Mouse (Mus musculus) heart, embryonic 15.5 days (tissue): ENCODE results near the gene Fam185a. TPM values are rescaled to one million over a fixed set of nuclear protein-coding genes. Genes with fewer than 3 reads are reported as not detected.
A peak's percentile ranks its signal among the peaks of the same experiment; 100 is the strongest.

Experiments
- ATAC-seq: fragments of 200-750 bp; cut with Nextera tagmentation; replicated peaks from 2 replicates; pipeline ENCODE4 v1.8.0; 2017; ENCODE audit warnings: low read depth, moderate TSS enrichment; ENCODE audit not compliant: insufficient number of reproducible peaks, insufficient read depth, low FRiP score
- H3K27ac ChIP-seq: fragments of 300-500 bp; sonication (generic); 2 replicates; pipeline ENCODE4 v1.5.1; 2015; ENCODE audit warnings: mild to moderate bottlenecking, inconsistent platforms
- H3K27me3 ChIP-seq: fragments of 300-500 bp; sonication (generic); 2 replicates; pipeline ENCODE4 v1.6.1; 2015; ENCODE audit warnings: inconsistent platforms
- H3K36me3 ChIP-seq: fragments of 300-500 bp; sonication (generic); 2 replicates; pipeline ENCODE4 v1.6.1; 2015; ENCODE audit warnings: mild to moderate bottlenecking, inconsistent platforms
- H3K4me1 ChIP-seq: fragments of 300-500 bp; sonication (generic); replicated peaks from 2 replicates; pipeline ENCODE4 v1.6.1; 2015; ENCODE audit warnings: inconsistent platforms
- H3K4me2 ChIP-seq: fragments of 300-500 bp; sonication (generic); 2 replicates; pipeline ENCODE4 v1.6.1; 2015; ENCODE audit warnings: inconsistent platforms, mild to moderate bottlenecking, moderate library complexity
- H3K4me3 ChIP-seq: fragments of 300-500 bp; sonication (generic); 2 replicates; pipeline ENCODE4 v1.5.1; 2015; ENCODE audit warnings: mild to moderate bottlenecking, inconsistent platforms
- H3K9ac ChIP-seq: fragments of 300-500 bp; sonication (generic); 2 replicates; pipeline ENCODE4 v1.6.1; 2015; ENCODE audit warnings: mild to moderate bottlenecking, inconsistent platforms
- H3K9me3 ChIP-seq: fragments of 300-500 bp; sonication (generic); replicated peaks from 2 replicates; pipeline ENCODE4 v1.6.1; 2016; ENCODE audit warnings: inconsistent platforms
- WGBS: fragments of 180-500 bp; shearing (Covaris S2); methylation state at CpG from one replicate; pipeline ENCODE4 v1.1.7; 2015; ENCODE audit warnings: mixed read lengths; 5-methylcytosine and 5-hydroxymethylcytosine counted together
- polyA plus RNA-seq: library from polyadenylated mRNA; unstranded; fragments of >200 nt; fragmentation: Nextera tagmentation; extraction: Ambion mirVana; gene quantifications from 2 replicates; pipeline ENCODE4 v1.2.1, GENCODE M21; 2015

The Fam185a gene
- polyA plus RNA-seq, 1 experiment from 2014 or later, result 8.5 TPM

DNA sequence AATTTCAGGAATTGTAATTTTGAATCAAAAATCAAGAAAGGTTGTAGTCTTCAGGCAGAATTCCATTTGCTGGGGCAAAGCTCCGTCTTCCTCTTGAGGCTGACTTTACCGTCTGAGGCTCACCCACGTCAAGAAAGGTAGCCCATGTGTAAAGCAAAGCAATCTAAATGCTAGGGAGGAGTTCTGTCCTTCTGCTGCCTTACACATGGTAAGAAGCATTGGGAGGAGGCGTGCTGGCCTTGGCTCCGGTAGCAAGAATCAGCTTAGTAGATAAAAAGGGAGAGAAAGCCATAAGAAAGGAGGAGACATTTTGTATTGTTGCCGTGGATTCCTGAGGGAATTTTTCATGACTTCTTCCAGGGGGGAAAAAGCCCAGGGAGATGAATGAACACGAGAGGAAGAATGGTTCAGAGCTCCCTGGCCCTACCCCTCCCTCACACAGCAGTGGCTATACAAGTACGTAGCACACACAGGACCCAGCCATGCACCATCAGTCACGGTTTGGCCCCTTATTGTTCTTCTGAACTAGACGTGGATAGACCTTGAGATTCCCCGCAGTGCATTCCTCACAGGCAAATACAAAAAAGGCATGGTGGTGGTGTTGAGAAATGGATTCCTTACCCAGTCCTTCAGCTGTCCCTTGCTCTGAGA is 102.2 kb downstream of the Fam185a start:
- H3K4me3 ChIP-seq, result no peak overlapping the region
- peak overlapping the region; percentile 46 for H3K27ac ChIP-seq
- no peak overlapping the region for H3K4me2 ChIP-seq
- no peaks in the 10 kb centered on the region for H3K9me3 ChIP-seq
- no peak for ATAC-seq
- no peaks in the 10 kb centered on the region for H3K36me3 ChIP-seq
- no peaks in the 10 kb centered on the region for H3K27me3 ChIP-seq
- 0 out of 2 replicates have a peak, but pooled peaks cover 8% of the 10 kb centered on the region for H3K4me1 ChIP-seq
- WGBS, result 57% methylated on average over 11 of the region's 11 CpGs
- no peak overlapping the region for H3K9ac ChIP-seq

DNA sequence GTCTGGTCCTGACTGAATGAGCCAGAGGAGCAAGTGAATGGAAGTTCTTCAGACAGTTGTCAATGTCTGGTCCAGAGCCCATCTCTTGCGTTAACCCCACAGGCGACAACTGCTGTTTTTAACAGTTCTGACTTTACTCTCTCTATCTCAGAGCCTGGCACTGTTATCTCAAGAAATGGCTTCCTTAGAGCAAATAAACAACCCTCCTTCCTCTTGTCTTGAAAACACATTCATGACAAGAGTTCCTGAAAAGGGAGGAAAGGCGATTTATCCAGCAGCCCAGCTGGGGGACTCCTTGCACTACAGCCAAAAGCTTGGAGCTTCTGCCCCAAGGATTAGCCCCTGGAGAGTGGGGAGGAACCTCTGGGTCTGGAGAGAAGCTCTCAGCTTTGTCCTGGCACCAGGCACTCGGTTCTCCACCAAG is 102.7 kb downstream of the Fam185a start:
- Histone ChIP-seq H3K9ac (no peak overlapping the region), H3K36me3 (no peaks in the 10 kb centered on the region), H3K9me3 (no peaks in the 10 kb centered on the region), H3K27me3 (no peaks in the 10 kb centered on the region), H3K4me3 (no peak overlapping the region), H3K4me1 (0 out of 2 replicates have a peak, but pooled peaks cover 8% of the 10 kb centered on the region), H3K27ac (peak overlapping the region; percentile 46), H3K4me2 (no peak overlapping the region)
- 39% methylated on average over 4 of the region's 4 CpGs for WGBS
- ATAC-seq, result no peak

DNA sequence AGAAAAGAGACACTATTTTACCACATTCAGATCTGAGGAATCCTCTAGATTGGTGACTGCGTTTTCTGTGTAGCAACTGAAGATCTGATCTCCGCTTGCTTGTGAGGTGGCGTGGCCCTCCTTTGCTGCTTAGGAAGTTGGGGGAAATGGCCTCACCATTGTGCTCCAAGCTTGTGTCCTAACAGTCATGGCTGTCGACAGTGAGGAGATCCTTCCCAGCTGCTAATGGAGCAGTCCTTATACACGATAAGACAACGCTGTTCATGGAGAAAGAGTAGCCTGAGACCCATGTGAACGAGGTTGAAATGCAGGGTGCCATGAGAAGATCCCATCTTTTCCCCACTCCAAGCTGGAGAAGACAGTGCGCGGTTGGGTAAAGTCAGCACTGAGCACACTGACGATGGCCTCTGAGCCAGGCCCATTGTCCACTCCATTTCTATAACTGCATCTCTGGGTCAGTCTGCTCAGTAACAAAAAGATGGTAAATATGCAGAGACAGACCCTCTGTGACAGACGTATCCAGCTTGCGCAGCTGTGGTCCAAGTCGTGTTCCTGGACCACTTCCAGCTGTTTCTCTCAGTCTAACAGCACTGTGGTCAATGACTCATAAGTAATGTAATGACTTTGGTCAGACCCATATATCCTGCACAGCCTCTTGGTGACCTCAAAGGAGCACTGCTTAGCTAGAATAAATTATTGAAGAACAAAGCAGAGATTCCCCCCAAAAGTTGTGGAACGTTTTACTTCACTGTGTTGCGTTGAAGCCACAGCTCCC is 103.5 kb downstream of the Fam185a start:
- Histone ChIP-seq H3K4me2 (no peak overlapping the region), H3K9me3 (no peaks in the 10 kb centered on the region), H3K27me3 (no peaks in the 10 kb centered on the region), H3K27ac (peak overlapping the region; percentile 46), H3K9ac (no peak overlapping the region), H3K4me1 (0 out of 2 replicates have a peak, but pooled peaks cover 8% of the 10 kb centered on the region), H3K4me3 (no peak overlapping the region), H3K36me3 (no peaks in the 10 kb centered on the region)
- ATAC-seq, result peak; percentile 62
- WGBS, result 62% methylated on average over 15 of the region's 15 CpGs

DNA sequence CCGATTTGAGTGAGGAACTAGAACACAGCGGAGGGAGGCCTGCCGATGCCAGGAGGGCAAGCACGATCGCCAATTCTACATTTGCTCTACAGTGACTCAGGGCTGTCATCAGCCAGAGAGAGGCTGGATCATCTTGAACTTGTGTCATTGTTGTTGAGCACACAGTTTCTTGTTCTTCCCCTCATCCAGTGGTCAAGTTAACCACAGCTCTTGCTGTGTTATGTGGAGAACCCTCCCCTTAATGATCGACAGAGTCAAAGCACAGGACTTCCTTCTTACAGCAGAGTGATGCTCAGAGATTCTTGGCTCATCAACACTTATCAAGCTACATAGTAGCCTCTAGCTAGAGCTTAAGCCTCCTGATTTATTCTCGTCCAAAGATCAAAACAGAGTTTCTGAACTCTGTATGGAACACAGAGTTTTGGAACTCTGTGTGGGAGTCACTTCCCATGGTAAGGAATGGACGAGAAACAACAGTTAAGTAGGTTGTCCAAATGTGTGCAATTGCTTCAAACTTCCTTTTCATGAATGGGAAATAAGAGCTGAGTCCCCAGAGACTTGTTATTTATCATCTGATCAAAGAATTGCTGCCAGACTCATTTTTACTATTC is 104.5 kb downstream of the Fam185a start:
- Histone ChIP-seq H3K9me3 (no peaks in the 10 kb centered on the region), H3K9ac (no peak overlapping the region), H3K27ac (no peak overlapping the region), H3K27me3 (no peaks in the 10 kb centered on the region), H3K4me1 (0 out of 2 replicates have a peak, but pooled peaks cover 8% of the 10 kb centered on the region), H3K4me2 (no peak overlapping the region), H3K36me3 (no peaks in the 10 kb centered on the region), H3K4me3 (no peak overlapping the region)
- WGBS, result 77% methylated on average over 8 of the region's 8 CpGs
- no peak for ATAC-seq

Other genes starting within 250 kb of the Fam185a start
- gene Gsap, start 238.7 kb upstream of the Fam185a start, polyA plus RNA-seq, result 1.8 and 2.5 TPM in 2 replicates
- gene Fgl2, start 52.3 kb upstream of the Fam185a start, polyA plus RNA-seq, result 30.4 and 35.5 TPM in 2 replicates
- gene Ccdc146, start 281 bp upstream of the Fam185a start, polyA plus RNA-seq, result 1.8 and 3.0 TPM in 2 replicates
- 23.9 and 35.3 TPM in 2 replicates for gene Lrrc17, start 118.6 kb downstream of the Fam185a start, polyA plus RNA-seq
- 0.10 and 0.18 TPM in 2 replicates for gene Fbxl13, start 220.7 kb downstream of the Fam185a start, polyA plus RNA-seq
- gene Armc10, start 220.9 kb downstream of the Fam185a start, polyA plus RNA-seq, result 17.3 and 21.6 TPM in 2 replicates